Mouse (Mus musculus) thymus, postnatal 10 days (tissue): ENCODE data around the gene Stra6.

ENCODE experiments used
- DNase-seq, 2 experiments: peaks; one replicate each; pipeline ENCODE4 v3.0.0; 2021; ENCODE audit warnings: low spot score in 2 of 2

The Stra6 gene

DNA sequence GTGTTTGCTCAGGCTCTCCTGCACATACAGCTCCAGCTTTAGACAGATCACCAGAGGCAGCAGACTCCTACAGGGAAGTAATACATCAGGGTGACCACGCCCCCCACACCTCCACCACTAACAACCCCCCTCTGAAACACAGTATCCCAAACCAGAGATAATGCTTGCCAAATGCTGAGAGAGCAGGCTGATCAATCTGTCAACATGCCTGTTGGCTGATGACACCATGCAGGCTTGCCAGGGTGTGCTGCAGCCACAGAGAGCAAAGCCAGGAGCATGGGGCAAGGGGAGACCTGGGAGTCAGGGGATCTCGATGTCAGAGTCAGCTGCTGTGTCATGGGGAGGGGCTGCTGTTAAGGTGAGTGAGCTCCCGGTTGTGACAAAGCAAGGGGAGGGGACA is at the start of gene Stra6:
Stra6 (plus strand) TSS at position 258 of the 400 bp plus-strand sequence.
- DNase-seq = no peak

- no peak for DNase-seq
These were observed 49.0 kb upstream of the Stra6 start for GRCm38 (mm10) chr9:58014393-58015160.

DNA sequence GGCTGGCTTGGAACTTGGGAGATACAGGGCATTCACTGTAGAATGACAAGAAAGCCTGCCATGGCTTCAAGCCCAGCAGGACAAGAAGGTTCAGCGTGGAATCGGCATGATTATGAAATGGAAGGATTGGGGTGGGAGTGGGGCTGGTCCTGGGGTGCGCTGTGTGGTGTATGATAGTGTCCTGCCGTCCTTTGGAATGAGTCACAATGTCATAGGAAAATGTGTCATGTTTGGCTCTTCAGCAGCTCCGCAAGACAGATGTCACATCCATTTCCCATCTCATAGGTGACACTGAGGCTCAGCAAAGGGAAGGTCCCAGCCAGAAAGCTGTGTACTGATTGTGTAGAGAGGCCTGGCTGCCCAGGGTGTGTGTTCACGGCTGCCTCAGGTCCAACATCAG is 47.7 kb upstream of the Stra6 start:
- DNase-seq = no peak

GRCm38 (mm10) chr9:58016962-58017361 is 46.6 kb upstream of the Stra6 start:
- DNase-seq = no peak

DNA sequence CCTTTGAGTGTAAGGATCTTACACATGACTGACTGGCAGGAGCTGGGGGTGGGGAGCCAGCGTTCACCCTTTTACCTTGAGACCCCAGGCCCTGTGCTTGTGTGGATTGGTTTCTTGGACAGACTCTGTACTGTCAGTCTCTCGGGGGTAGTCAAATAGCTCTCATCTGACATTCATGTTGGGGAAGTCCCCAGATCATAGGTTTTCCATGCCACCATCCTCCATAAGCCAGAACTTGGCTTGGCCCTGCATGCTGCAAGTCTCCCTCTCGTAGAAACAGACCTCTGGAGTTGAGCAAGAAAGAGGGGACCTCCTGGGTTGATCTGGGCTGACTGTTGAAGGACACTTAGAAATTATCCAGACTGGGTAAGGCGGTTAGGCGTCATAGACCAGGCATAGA is 45.2 kb upstream of the Stra6 start:
- DNase-seq = no peak

- DNase-seq = no peak
These were observed 37.6 kb upstream of the Stra6 start for GRCm38 (mm10) chr9:58025995-58026394.

- DNase-seq = no peak
These were observed 36.0 kb upstream of the Stra6 start for GRCm38 (mm10) chr9:58027426-58028180.

DNA sequence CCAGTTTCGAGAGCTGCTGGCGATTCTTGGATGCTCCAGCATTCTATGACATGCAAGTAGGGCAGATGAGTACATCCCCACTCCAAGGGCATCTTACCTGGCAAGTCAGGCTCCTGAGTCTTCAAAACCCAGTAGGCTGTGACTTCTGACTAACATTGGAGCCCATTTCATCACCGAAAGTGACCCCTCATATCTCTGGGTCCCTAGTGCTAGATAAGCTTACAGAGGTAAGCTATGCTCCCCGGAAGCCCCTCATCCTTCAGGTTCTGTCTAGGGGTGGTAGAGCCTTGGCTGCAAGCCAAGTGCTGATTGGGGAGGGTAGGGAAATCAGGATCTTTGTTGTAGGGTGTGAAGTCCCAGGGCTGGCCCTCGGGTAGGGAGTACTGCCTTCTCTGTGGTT is 34.7 kb upstream of the Stra6 start:
- DNase-seq = no peak

DNA sequence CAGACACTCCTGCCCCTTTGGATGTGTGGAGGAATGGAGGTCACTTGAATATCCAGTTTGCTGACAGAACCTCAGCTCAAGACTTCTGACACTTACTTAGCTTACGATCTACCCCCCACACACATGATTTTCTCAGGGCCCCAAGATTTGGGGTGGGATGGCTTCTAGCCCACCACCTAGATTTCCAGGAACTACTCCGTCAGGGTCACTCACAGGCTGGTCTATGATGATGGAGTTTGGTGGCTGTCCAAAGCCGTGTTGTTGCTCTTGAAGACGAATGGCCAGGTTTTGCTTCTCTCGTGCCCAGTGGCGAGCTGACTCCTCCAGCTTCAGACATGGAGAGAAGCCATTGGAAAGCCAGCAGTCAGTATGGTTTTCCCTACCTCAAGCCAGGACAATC is 34.0 kb upstream of the Stra6 start:
- DNase-seq = no peak

GRCm38 (mm10) chr9:58031895-58032294 is 31.7 kb upstream of the Stra6 start:
- no peak for DNase-seq

- DNase-seq = no peak
These were observed 28.1 kb upstream of the Stra6 start for GRCm38 (mm10) chr9:58035519-58035918.

- DNase-seq = no peak
These were observed 27.5 kb upstream of the Stra6 start for GRCm38 (mm10) chr9:58035951-58036698.

DNA sequence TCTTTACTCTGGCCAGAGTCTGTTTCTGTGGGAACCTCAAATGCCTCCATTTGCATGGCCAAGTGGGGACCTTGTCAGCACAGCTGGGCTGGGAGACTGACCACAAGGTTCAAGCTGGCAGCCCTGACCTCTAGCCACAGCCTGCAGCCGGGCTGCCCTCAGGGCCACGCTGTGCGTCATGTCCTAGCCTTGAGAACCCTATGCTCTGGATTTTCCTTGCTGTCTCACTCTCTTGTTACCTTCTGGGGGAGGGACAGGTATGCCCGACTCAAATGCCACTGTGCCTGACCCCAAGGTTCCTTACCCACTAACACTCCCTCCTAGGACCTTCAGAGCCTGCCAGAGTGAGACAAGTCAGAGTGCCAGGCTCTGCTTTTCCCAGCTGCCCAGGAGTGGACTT is 26.6 kb upstream of the Stra6 start:
- DNase-seq = no peak

GRCm38 (mm10) chr9:58038500-58039168 is 25.0 kb upstream of the Stra6 start:
- DNase-seq = peak; percentile 28 to 69

GRCm38 (mm10) chr9:58040977-58041376 is 22.6 kb upstream of the Stra6 start:
- DNase-seq = no peak

DNA sequence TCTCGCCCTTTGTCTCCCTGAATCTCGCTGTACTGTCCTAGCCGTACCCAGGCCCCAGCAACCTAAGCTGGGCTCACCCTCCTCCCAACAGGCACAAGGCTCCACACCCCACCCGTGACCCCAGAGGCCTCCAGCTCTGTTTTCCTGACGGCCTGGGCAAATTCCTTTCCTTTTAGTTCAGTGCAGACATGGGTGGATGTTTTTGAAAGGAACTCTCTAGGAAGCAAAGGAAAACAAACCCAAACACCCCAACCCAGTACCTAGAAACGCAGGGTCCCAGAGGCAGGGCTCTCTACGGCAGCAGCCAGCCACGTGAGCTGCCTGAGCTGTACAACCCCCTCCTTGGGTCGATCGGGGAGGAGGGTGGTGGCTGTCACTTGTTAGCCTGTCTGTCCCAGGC is 21.2 kb upstream of the Stra6 start:
- no peak for DNase-seq

GRCm38 (mm10) chr9:58043496-58044017 is 20.0 kb upstream of the Stra6 start:
- no peak for DNase-seq

GRCm38 (mm10) chr9:58044828-58045227 is 18.8 kb upstream of the Stra6 start:
- DNase-seq = no peak

DNA sequence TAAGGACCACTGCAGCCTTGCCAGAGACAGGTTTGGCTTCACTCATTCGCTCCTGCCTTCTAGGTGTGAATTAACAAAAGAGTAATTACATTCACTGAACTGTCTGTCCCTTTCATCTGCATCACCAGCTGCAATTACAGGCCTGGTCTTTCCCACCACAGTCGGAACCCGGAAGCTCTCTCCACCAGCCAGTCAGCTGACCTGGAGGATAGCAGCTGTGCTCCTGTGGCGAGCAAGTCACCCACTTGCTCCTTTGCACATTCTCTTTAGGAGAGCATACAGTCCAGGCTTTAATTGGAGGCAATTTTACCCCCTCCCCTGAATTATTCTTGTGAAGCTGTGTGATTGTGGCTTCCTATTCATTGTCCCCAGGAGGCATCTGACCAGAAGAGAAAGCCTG is 17.9 kb upstream of the Stra6 start:
- no peak for DNase-seq

DNA sequence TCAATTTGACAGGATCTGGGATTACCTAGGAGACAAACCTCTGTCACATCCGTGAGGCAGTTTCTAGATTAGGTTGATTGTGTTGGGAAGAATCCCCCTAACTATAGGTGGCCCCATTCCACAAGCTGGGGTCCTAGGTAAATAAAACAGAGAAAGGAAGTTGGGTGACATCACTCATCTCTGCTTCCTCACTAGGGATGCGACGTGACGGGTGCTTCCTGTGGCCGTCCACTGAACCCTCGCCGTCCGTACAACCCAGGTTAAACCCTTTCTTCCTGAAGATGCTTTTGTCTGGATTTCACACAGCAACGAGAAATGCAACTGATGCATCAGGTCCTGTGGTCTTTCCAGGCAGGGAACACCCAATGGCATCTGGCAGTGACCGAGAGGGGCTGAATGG is 16.5 kb upstream of the Stra6 start:
- DNase-seq = no peak

DNA sequence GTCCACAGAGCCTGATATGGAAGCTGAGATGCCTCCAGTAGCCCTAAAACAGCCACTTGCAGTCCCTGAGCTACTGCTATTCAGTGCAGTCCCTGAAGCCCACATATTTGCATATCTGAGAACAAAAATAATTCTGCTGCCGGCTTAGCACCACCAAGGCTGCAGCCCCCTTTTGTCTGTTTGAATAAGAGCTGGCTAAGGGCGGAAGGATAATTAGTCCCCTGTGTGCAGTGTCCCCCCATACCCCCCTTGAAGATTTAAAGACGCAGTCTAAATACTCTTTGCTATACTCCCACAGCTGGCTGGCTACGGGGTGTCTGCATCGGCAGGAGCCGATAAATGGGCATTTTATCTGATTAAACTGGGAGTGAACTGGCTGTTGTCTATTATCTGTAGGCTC is 15.0 kb upstream of the Stra6 start:
- DNase-seq = no peak

DNA sequence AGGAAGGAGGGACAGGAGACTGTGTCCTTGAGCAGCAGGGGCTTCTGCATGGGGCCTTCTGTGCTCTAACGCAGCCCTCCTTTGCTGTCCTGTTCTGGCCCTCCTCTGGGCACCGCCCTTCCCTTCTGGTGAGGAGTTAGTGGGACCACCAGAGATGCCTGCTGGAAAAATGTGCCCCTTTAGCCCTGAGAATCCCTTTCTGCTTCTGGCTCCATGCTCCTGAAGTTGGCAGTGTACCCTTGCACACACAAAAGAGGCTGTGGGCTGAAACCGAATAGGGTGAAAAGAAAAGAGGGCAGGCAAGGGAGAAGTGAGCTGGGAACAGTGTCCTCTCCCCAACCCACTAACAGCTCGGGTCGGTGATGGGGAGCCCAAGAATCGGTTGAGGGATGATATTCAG is 14.4 kb upstream of the Stra6 start:
- DNase-seq = no peak
